Mouse (Mus musculus) heart, embryonic 16.5 days (tissue): ENCODE results near the gene Cnnm3. TPM values are rescaled to one million over a fixed set of nuclear protein-coding genes. Genes with fewer than 3 reads are reported as not detected.

Experiments used
- ATAC-seq: fragments of 200-750 bp; cut with Nextera tagmentation; replicated peaks from 2 replicates; pipeline ENCODE4 v1.8.0; 2017; ENCODE audit warnings: moderate number of reproducible peaks; ENCODE audit not compliant: insufficient read depth, low FRiP score; ENCODE audit errors: extremely low read depth
- H3K27ac ChIP-seq: fragments of 300-500 bp; sonication (generic); 2 replicates; pipeline ENCODE4 v1.5.1; 2014; ENCODE audit warnings: mild to moderate bottlenecking, low read length, control low read depth, moderate library complexity
- H3K27me3 ChIP-seq: fragments of 300-500 bp; sonication (generic); 2 replicates; pipeline ENCODE4 v1.6.1; 2014; ENCODE audit warnings: low read length, mixed read lengths; ENCODE audit not compliant: control insufficient read depth, insufficient read depth
- H3K36me3 ChIP-seq: fragments of 300-500 bp; sonication (generic); 2 replicates; pipeline ENCODE4 v1.6.1; 2014; ENCODE audit not compliant: control insufficient read depth, insufficient read depth
- H3K4me1 ChIP-seq: fragments of 300-500 bp; sonication (generic); 2 replicates; pipeline ENCODE4 v1.6.1; 2014; ENCODE audit warnings: low read length, mixed read lengths; ENCODE audit not compliant: control insufficient read depth, insufficient read depth
- H3K4me2 ChIP-seq: fragments of 300-500 bp; sonication (generic); 2 replicates; pipeline ENCODE4 v1.6.1; 2014; ENCODE audit warnings: low read depth, mild to moderate bottlenecking, control low read depth, low read length
- H3K4me3 ChIP-seq: fragments of 300-500 bp; sonication (generic); 2 replicates; pipeline ENCODE4 v1.5.1; 2014; ENCODE audit warnings: mild to moderate bottlenecking, control low read depth, low read length
- H3K9ac ChIP-seq: fragments of 300-500 bp; sonication (generic); 2 replicates; pipeline ENCODE4 v1.6.1; 2014; ENCODE audit warnings: low read length, control low read depth
- H3K9me3 ChIP-seq: fragments of 300-500 bp; sonication (generic); replicated peaks from 2 replicates; pipeline ENCODE4 v1.6.1; 2016; ENCODE audit warnings: low read length; ENCODE audit not compliant: control insufficient read depth
- WGBS: fragments of 180-500 bp; shearing (Covaris S2); extraction: QIAGEN DNeasy Blood & Tissue Kit; methylation state at CpG from one replicate; pipeline ENCODE4 v1.1.7; 2014; 5-methylcytosine and 5-hydroxymethylcytosine counted together
- polyA plus RNA-seq: library from polyadenylated mRNA; unstranded; fragments of >200 nt; fragmentation: Nextera tagmentation; extraction: Ambion mirVana; gene quantifications from 2 replicates; pipeline ENCODE4 v1.2.1, GENCODE M21; 2015

Cnnm3 gene
- polyA plus RNA-seq, 1 experiment from 2014 or later = 1.8 TPM

- Histone ChIP-seq H3K9me3 (no peaks in the 10 kb centered on the region), H3K27me3 (no peaks in the 10 kb centered on the region), H3K4me3 (no peak overlapping the region), H3K9ac (no peak overlapping the region), H3K36me3 (no peaks in the 10 kb centered on the region), H3K4me1 (peaks cover 27% of the 10 kb centered on the region), H3K27ac (no peak overlapping the region), H3K4me2 (no peak overlapping the region)
- WGBS = 82% methylated on average over 2 of the region's 2 CpGs
- ATAC-seq = no peak
These were observed 51.5 kb downstream of the Cnnm3 start for GRCm38 (mm10) chr1:36563197-36563596.

GRCm38 (mm10) chr1:36563632-36564031 is 52.0 kb downstream of the Cnnm3 start:
- H3K9ac ChIP-seq = no peak overlapping the region
- H3K4me2 ChIP-seq = no peak overlapping the region
- WGBS = 73% methylated on average over 4 of the region's 4 CpGs
- H3K36me3 ChIP-seq = no peaks in the 10 kb centered on the region
- ATAC-seq = no peak
- no peaks in the 10 kb centered on the region for H3K27me3 ChIP-seq
- no peaks in the 10 kb centered on the region for H3K9me3 ChIP-seq
- peaks cover 28% of the 10 kb centered on the region for H3K4me1 ChIP-seq
- H3K27ac ChIP-seq = no peak overlapping the region
- H3K4me3 ChIP-seq = no peak overlapping the region

- Histone ChIP-seq H3K9me3 (no peaks in the 10 kb centered on the region), H3K36me3 (no peaks in the 10 kb centered on the region), H3K9ac (no peak overlapping the region), H3K27ac (no peak overlapping the region), H3K27me3 (no peaks in the 10 kb centered on the region), H3K4me3 (no peak overlapping the region), H3K4me2 (no peak overlapping the region), H3K4me1 (peaks cover 25% of the 10 kb centered on the region)
- 63% methylated on average over 6 of the region's 6 CpGs for WGBS
- no peak for ATAC-seq
These were observed 52.4 kb downstream of the Cnnm3 start for GRCm38 (mm10) chr1:36564101-36564500.

GRCm38 (mm10) chr1:36566425-36566824 is 54.8 kb downstream of the Cnnm3 start:
- Histone ChIP-seq H3K4me2 (no peak overlapping the region), H3K9me3 (no peaks in the 10 kb centered on the region), H3K27ac (no peak overlapping the region), H3K4me1 (peaks cover 23% of the 10 kb centered on the region), H3K36me3 (no peaks in the 10 kb centered on the region), H3K27me3 (no peaks in the 10 kb centered on the region), H3K9ac (no peak overlapping the region), H3K4me3 (no peak overlapping the region)
- WGBS = 27% methylated on average over 2 of the region's 2 CpGs
- no peak for ATAC-seq

GRCm38 (mm10) chr1:36567818-36568603 is 56.3 kb downstream of the Cnnm3 start:
- WGBS = 53% methylated on average over 21 of the region's 21 CpGs
- no peaks in the 10 kb centered on the region for H3K9me3 ChIP-seq
- H3K4me2 ChIP-seq = no peak overlapping the region
- no peak overlapping the region for H3K4me3 ChIP-seq
- no peaks in the 10 kb centered on the region for H3K36me3 ChIP-seq
- peaks cover 29% of the 10 kb centered on the region for H3K4me1 ChIP-seq
- peak; percentile 21; the same call in 1 of the 2 replicates for ATAC-seq
- H3K9ac ChIP-seq = 0 out of 2 replicates have a peak overlapping the region, but pooled peaks have one; percentile 4
- peak overlapping the region; percentile 46 for H3K27ac ChIP-seq
- H3K27me3 ChIP-seq = no peaks in the 10 kb centered on the region

- no peaks in the 10 kb centered on the region for H3K27me3 ChIP-seq
- H3K4me2 ChIP-seq = no peak overlapping the region
- no peak overlapping the region for H3K4me3 ChIP-seq
- H3K9ac ChIP-seq = 0 out of 2 replicates have a peak overlapping the region, but pooled peaks have one; percentile 10
- H3K4me1 ChIP-seq = peaks cover 29% of the 10 kb centered on the region
- 68% methylated on average over 4 of the region's 4 CpGs for WGBS
- H3K27ac ChIP-seq = peak overlapping the region; percentile 46
- H3K9me3 ChIP-seq = no peaks in the 10 kb centered on the region
- no peaks in the 10 kb centered on the region for H3K36me3 ChIP-seq
- no peak for ATAC-seq
These were observed 57.1 kb downstream of the Cnnm3 start for GRCm38 (mm10) chr1:36568776-36569175.

GRCm38 (mm10) chr1:36569694-36570276 is 58.1 kb downstream of the Cnnm3 start:
- Histone ChIP-seq H3K4me2 (no peak overlapping the region), H3K9ac (no peak overlapping the region), H3K9me3 (no peaks in the 10 kb centered on the region), H3K4me3 (no peak overlapping the region), H3K27me3 (no peaks in the 10 kb centered on the region), H3K4me1 (peaks cover 29% of the 10 kb centered on the region), H3K36me3 (no peaks in the 10 kb centered on the region), H3K27ac (peak overlapping the region; percentile 5; the same call in 1 of the 2 replicates)
- ATAC-seq = no peak
- 50% methylated on average over 7 of the region's 7 CpGs for WGBS

GRCm38 (mm10) chr1:36570320-36570719 is 58.7 kb downstream of the Cnnm3 start:
- H3K9ac ChIP-seq = no peak overlapping the region
- no peak overlapping the region for H3K4me3 ChIP-seq
- H3K27ac ChIP-seq = 0 out of 2 replicates have a peak overlapping the region, but pooled peaks have one; percentile 5
- no peak for ATAC-seq
- H3K4me1 ChIP-seq = peaks cover 29% of the 10 kb centered on the region
- WGBS = 90% methylated on average over 5 of the region's 5 CpGs
- H3K36me3 ChIP-seq = no peaks in the 10 kb centered on the region
- H3K4me2 ChIP-seq = no peak overlapping the region
- no peaks in the 10 kb centered on the region for H3K9me3 ChIP-seq
- H3K27me3 ChIP-seq = no peaks in the 10 kb centered on the region

- Histone ChIP-seq H3K9me3 (no peaks in the 10 kb centered on the region), H3K4me2 (no peak overlapping the region), H3K4me3 (no peak overlapping the region), H3K36me3 (no peaks in the 10 kb centered on the region), H3K27ac (peak overlapping the region; percentile 7; the same call in 1 of the 2 replicates), H3K27me3 (no peaks in the 10 kb centered on the region), H3K9ac (0 out of 2 replicates have a peak overlapping the region, but pooled peaks have one; percentile 3), H3K4me1 (peaks cover 31% of the 10 kb centered on the region)
- no peak for ATAC-seq
- 32% methylated on average over 6 of the region's 6 CpGs for WGBS
These were observed 60.0 kb downstream of the Cnnm3 start for GRCm38 (mm10) chr1:36571627-36572026.
